Mouse (Mus musculus) cerebellum, adult 2 months (tissue): ENCODE measurements at regions not wholly inside any gene's neighbourhood (a gene's known extent, or its start where the extent isn't known, plus 50 kb on each side); places are given as distances from the start of the nearest gene placed in this dataset.

Experiments
- CTCF ChIP-seq: fragments of 200-500 bp; IDR thresholded peaks from 2 replicates; pipeline ENCODE4 v1.5.1; 2011; ENCODE audit warnings: low read depth, mild to moderate bottlenecking, control low read depth, low read length, moderate library complexity, borderline replicate concordance; ENCODE audit not compliant: insufficient read depth
- POLR2A ChIP-seq: fragments of 200-500 bp; IDR thresholded peaks from 2 replicates; pipeline ENCODE4 v1.6.1; 2011; ENCODE audit warnings: low read length, control low read depth, borderline replicate concordance; ENCODE audit not compliant: insufficient read depth

GRCm38 (mm10) chr10:71646071-71646470 is 298.5 kb downstream of the Ipmk start:
- TF ChIP-seq POLR2A: no peak
- TF ChIP-seq CTCF: no peak
